Mouse (Mus musculus): ENCODE results near the gene Dnajb4.

- no peak for TF ChIP-seq ZC3H11A (IDR thresholded peaks at IDR 0.05; ENCODE audit: borderline replicate concordance, low read depth, low read length)
- TF ChIP-seq MAFK (IDR thresholded peaks at IDR 0.05; ENCODE audit: insufficient read depth, low read depth, low read length) = no peak
- TF ChIP-seq ZNF384 (IDR thresholded peaks at IDR 0.05; ENCODE audit: low read depth, low read length) = no peak
- TF ChIP-seq CHD2 (IDR thresholded peaks at IDR 0.05; ENCODE audit: low read depth, low read length) = no peak
- no peak for TF ChIP-seq HCFC1 (IDR thresholded peaks at IDR 0.05; ENCODE audit: borderline replicate concordance, insufficient read depth, low read length)
Observed at GRCm38 (mm10) chr3:152171236-152171635, 38.9 kb downstream of the Dnajb4 start.

Data from ES-E14 (cell line).